Mouse (Mus musculus): ENCODE measurements around the gene Rbfox2. TPM values are rescaled to one million over a fixed set of nuclear protein-coding genes. Genes with fewer than 3 reads are reported as not detected.
A peak's percentile ranks its signal among the peaks of the same experiment; 100 is the strongest.

Rbfox2 gene
- polyA plus RNA-seq, 1 experiment from 2014 or later: 54.6 TPM

DNA sequence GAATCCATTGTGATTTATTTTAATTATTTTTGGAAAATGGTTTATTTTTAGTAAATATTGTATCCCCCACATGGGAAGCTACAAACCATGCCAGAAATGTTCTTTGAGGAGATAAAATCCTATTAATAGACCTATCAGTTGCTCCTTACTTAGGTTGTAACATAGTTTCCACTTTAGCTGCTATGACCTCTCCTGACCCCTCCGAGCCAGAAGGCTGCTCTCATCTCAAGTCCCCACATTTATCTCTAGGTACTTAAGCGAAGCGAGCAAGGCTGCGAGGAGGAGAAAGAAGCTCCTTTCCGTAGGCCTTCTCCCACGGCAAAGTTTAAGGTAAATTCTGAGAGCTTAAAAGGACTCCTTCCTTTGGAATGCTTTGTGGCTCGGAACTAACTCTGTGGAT is 94.0 kb downstream of the Rbfox2 start:
- Histone ChIP-seq H3K36me3 (no peaks in the 10 kb centered on the region), H3K9me3 (replicated peaks) (no peaks in the 10 kb centered on the region), H3K27me3 (no peaks in the 10 kb centered on the region), H3K4me1 (replicated peaks) (peaks cover 78% of the 10 kb centered on the region), H3K4me3 (no peak overlapping the region), H3K4me2 (peak overlapping the region; percentile 42), H3K27ac (peak overlapping the region; percentile 89), H3K9ac (0 out of 2 replicates have a peak overlapping the region, but pooled peaks have one; percentile 27)
- ATAC-seq (replicated peaks; ENCODE audit: insufficient number of reproducible peaks, insufficient read depth, low FRiP score, low read depth): no peak
- 30% methylated on average over 7 of the region's 7 CpGs for WGBS

DNA sequence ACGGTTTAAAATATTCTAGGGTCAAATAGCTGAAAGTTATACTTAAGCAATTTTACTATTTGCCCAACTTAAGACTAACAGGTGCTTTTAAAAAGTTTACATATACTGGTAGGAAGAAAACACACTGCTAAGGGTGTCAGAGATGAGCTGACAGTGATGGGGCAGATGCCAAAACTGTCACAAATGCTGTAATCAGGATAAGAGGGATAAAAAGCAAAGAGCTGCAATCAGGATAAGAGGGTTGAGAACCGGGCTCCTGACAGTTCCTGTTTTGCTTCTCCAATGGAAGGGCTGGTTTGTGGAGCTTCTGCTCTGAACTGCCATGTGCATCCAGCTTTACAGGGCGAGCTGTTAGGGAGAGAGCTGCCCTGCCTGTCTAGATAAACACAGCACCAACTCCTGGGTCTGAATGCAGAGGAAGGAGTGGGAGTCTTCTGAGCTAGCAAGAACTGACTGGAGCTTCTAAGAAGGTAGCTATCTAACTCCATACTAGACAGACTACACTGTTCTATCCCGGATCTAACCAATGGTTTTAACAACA is 94.5 kb downstream of the Rbfox2 start:
- Histone ChIP-seq H3K4me1 (replicated peaks) (peaks cover 76% of the 10 kb centered on the region), H3K36me3 (no peaks in the 10 kb centered on the region), H3K9ac (no peak overlapping the region), H3K4me2 (peak overlapping the region; percentile 42; the same call in 1 of the 2 replicates), H3K27me3 (no peaks in the 10 kb centered on the region), H3K4me3 (no peak overlapping the region), H3K9me3 (replicated peaks) (no peaks in the 10 kb centered on the region), H3K27ac (peak overlapping the region; percentile 89)
- ATAC-seq (replicated peaks; ENCODE audit: insufficient number of reproducible peaks, insufficient read depth, low FRiP score, low read depth): no peak
- WGBS: 25% methylated on average over 4 of the region's 4 CpGs

DNA sequence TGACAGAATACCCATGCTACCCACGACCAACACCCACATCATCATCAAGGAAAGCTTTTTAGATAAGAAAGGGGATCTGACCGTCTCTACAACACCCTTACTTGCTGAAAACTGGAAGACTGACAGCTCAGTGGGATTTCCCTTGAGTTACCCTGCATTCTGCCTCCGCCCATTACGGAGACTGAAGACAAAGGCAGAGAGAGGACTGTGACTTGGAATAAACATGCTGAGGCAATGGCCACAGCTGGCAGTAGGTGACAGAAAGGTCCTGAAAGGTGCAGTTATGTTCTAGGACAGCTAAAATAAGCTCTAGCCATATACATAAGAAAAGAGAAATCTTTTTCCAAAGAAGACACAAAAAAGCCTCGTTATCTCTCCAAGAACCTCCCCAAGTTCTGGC is 99.8 kb downstream of the Rbfox2 start:
- H3K4me1 ChIP-seq (replicated peaks): peaks cover 65% of the 10 kb centered on the region
- H3K27ac ChIP-seq: no peak overlapping the region
- H3K4me3 ChIP-seq: no peak overlapping the region
- no peaks in the 10 kb centered on the region for H3K27me3 ChIP-seq
- H3K9ac ChIP-seq: no peak overlapping the region
- no peak for ATAC-seq (replicated peaks; ENCODE audit: insufficient number of reproducible peaks, insufficient read depth, low FRiP score, low read depth)
- H3K4me2 ChIP-seq: no peak overlapping the region
- H3K36me3 ChIP-seq: no peaks in the 10 kb centered on the region
- no peaks in the 10 kb centered on the region for H3K9me3 ChIP-seq (replicated peaks)
- 47% methylated on average over 5 of the region's 5 CpGs for WGBS

DNA sequence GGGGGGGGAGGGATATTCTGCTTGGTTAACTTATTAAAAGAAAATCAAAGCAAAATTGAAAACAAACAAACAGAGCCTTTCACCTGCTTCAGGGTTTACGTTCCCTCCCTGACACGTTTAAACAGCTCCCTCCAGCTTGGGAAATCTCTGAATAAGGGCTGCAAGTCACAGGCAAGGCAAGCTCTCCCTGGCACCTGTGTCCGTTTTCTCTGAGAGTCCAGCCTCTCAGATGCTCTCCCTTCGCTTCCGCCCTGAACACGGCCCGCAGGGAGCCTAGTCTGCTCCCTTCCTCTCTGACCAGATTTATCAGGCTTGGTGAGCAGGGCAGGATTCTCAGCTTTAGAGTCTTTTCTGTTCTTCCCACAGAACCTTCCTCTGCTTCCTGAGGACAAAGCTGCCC is 101.9 kb downstream of the Rbfox2 start:
- H3K36me3 ChIP-seq: no peaks in the 10 kb centered on the region
- peaks cover 62% of the 10 kb centered on the region for H3K4me1 ChIP-seq (replicated peaks)
- H3K9me3 ChIP-seq (replicated peaks): no peaks in the 10 kb centered on the region
- H3K27me3 ChIP-seq: no peaks in the 10 kb centered on the region
- no peak overlapping the region for H3K4me3 ChIP-seq
- H3K4me2 ChIP-seq: no peak overlapping the region
- peak overlapping the region; percentile 23; the same call in 1 of the 2 replicates for H3K9ac ChIP-seq
- H3K27ac ChIP-seq: peak overlapping the region; percentile 84
- ATAC-seq (replicated peaks; ENCODE audit: insufficient number of reproducible peaks, insufficient read depth, low FRiP score, low read depth): no peak
- 42% methylated on average over 7 of the region's 7 CpGs for WGBS

DNA sequence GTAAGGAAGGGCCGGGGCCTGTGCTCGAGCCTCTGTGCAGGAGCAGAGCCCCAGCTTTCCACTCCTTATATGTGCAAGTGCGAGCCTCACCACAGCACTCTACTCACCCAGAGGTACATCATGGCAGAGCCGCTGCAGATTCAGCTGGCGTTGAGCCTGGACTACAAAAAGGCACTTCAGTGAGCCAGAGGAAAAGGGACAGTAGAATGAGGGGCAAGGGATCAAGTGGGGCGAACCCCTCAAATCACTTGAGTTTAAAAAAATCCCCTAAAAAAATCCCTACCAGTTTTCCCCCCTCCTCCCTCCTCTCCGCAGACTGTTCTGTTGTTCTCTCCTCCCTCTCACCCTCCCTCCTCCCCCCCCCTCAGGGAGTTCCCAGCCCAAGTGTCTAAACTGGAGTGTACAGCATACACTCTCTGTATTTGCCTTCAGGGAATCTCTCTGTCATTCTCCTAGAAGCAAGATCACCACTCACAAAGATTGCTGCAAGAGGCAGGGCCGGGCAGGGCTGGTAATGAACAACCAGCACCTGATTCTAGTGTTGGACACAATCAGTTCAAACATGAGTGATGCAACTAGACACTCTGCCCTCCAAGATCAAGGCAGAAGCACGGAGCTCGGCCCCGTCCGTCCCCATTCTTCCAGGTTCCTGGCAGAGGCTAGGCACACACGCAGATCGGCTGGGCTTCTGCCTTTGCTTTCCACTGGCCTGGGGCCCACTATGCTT is 103.4 kb downstream of the Rbfox2 start:
- H3K36me3 ChIP-seq: 0 out of 2 replicates have a peak, but pooled peaks cover 3% of the 10 kb centered on the region
- peak; percentile 80 for ATAC-seq (replicated peaks; ENCODE audit: insufficient number of reproducible peaks, insufficient read depth, low FRiP score, low read depth)
- peak overlapping the region; percentile 23 for H3K4me3 ChIP-seq
- peak overlapping the region; percentile 44 for H3K4me2 ChIP-seq
- 27% methylated on average over 14 of the region's 14 CpGs for WGBS
- H3K27me3 ChIP-seq: no peaks in the 10 kb centered on the region
- H3K4me1 ChIP-seq (replicated peaks): peaks cover 54% of the 10 kb centered on the region
- H3K27ac ChIP-seq: peak overlapping the region; percentile 84
- H3K9me3 ChIP-seq (replicated peaks): no peaks in the 10 kb centered on the region
- peak overlapping the region; percentile 46 for H3K9ac ChIP-seq

DNA sequence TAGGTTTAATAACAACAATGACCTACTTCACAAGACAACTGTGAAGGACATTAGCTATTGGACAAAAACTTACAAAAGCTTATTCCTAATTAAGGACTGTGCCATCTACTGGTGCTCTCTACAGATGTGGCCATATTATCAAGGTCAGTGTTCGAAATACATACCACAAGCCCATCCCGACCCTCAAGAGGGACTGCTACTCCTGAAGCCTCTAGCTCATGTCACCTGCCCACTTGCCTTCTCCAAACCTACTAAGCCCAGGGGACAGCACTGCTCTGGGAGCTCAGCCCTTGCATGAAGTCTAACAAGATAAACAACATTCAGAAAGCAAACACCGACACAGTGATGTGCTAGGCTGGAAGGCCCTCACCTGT is 103.9 kb downstream of the Rbfox2 start:
- Histone ChIP-seq H3K9me3 (replicated peaks) (no peaks in the 10 kb centered on the region), H3K36me3 (0 out of 2 replicates have a peak, but pooled peaks cover 3% of the 10 kb centered on the region), H3K4me3 (peak overlapping the region; percentile 23), H3K9ac (peak overlapping the region; percentile 5; the same call in 1 of the 2 replicates), H3K27me3 (no peaks in the 10 kb centered on the region), H3K27ac (peak overlapping the region; percentile 84), H3K4me2 (peak overlapping the region; percentile 44), H3K4me1 (replicated peaks) (peaks cover 54% of the 10 kb centered on the region)
- no peak for ATAC-seq (replicated peaks; ENCODE audit: insufficient number of reproducible peaks, insufficient read depth, low FRiP score, low read depth)
- WGBS: 47% methylated on average over 3 of the region's 3 CpGs

DNA sequence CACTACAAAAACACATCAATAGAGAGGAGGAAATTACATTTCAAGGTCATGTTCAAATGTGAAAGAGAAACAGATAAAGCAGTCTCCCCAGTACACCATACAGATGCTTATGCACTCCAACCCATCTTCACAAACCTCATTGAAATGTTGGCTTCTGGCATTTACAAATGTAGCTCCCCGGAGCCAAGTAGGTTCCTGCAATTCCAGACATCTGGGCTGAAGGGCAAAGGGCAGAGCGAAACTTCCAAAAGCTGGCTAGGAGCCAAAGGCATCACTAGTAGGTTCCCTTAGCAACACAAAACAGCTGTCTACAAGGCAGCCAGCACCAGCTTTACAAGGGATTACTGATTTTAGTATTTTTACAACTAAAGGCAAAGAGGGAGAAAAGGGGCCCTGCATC is 104.6 kb downstream of the Rbfox2 start:
- Histone ChIP-seq H3K4me1 (replicated peaks) (peaks cover 54% of the 10 kb centered on the region), H3K36me3 (0 out of 2 replicates have a peak, but pooled peaks cover 3% of the 10 kb centered on the region), H3K4me3 (peak overlapping the region; percentile 21), H3K9me3 (replicated peaks) (no peaks in the 10 kb centered on the region), H3K27ac (peak overlapping the region; percentile 71), H3K4me2 (peak overlapping the region; percentile 44), H3K27me3 (no peaks in the 10 kb centered on the region), H3K9ac (no peak overlapping the region)
- 11% methylated on average over 2 of the region's 2 CpGs for WGBS
- ATAC-seq (replicated peaks; ENCODE audit: insufficient number of reproducible peaks, insufficient read depth, low FRiP score, low read depth): no peak

DNA sequence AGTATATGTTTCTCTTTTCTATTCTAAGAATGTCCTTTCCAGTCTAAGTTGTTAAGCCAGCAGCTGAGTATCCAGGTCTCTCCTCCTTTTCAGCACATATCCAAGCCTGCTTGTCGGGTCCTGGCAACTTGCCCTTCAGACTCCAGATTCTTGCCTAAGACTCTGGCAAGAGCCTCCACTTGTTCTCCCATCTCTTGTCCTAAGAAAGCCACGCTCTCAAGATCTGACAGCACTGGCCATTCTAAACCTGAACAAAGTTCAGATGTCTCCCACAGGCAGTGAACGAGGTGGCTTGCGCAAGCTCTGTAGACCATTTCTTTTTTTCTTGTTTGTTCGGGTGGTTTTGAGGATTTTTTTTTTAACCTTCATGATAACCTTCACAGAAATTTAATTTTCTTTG is 110.0 kb downstream of the Rbfox2 start:
- Histone ChIP-seq H3K4me3 (no peak overlapping the region), H3K36me3 (0 out of 2 replicates have a peak, but pooled peaks cover 3% of the 10 kb centered on the region), H3K4me2 (no peak overlapping the region), H3K27me3 (no peaks in the 10 kb centered on the region), H3K9ac (no peak overlapping the region), H3K4me1 (replicated peaks) (peaks cover 42% of the 10 kb centered on the region), H3K9me3 (replicated peaks) (no peaks in the 10 kb centered on the region), H3K27ac (peak overlapping the region; percentile 6; the same call in 1 of the 2 replicates)
- ATAC-seq (replicated peaks; ENCODE audit: insufficient number of reproducible peaks, insufficient read depth, low FRiP score, low read depth): no peak
- 51% methylated on average over 5 of the region's 5 CpGs for WGBS

DNA sequence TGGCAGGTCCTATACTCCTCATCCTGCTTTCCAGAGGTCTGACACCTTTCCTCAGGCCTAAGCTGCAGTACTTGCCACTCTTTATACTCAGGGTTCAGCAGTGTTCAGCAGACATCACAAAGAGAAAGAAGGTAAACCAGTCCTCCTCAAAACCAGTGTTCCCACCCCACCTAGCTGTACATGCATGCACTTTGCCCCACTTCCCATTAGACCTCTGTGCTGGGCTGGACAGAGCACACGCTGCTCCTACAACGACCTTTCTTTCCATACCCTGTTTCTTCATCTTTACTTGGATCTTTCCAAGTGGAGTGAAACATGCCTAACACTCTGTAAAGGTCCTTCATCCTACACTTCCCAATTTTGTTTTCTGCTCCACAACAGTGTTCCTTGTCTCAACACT is 110.8 kb downstream of the Rbfox2 start:
- H3K9me3 ChIP-seq (replicated peaks): no peaks in the 10 kb centered on the region
- H3K9ac ChIP-seq: no peak overlapping the region
- peaks cover 35% of the 10 kb centered on the region for H3K4me1 ChIP-seq (replicated peaks)
- H3K27me3 ChIP-seq: no peaks in the 10 kb centered on the region
- 0 out of 2 replicates have a peak, but pooled peaks cover 3% of the 10 kb centered on the region for H3K36me3 ChIP-seq
- H3K4me2 ChIP-seq: no peak overlapping the region
- 0 out of 2 replicates have a peak overlapping the region, but pooled peaks have one; percentile 6 for H3K27ac ChIP-seq
- WGBS: 77% methylated on average over 2 of the region's 2 CpGs
- H3K4me3 ChIP-seq: no peak overlapping the region
- no peak for ATAC-seq (replicated peaks; ENCODE audit: insufficient number of reproducible peaks, insufficient read depth, low FRiP score, low read depth)

DNA sequence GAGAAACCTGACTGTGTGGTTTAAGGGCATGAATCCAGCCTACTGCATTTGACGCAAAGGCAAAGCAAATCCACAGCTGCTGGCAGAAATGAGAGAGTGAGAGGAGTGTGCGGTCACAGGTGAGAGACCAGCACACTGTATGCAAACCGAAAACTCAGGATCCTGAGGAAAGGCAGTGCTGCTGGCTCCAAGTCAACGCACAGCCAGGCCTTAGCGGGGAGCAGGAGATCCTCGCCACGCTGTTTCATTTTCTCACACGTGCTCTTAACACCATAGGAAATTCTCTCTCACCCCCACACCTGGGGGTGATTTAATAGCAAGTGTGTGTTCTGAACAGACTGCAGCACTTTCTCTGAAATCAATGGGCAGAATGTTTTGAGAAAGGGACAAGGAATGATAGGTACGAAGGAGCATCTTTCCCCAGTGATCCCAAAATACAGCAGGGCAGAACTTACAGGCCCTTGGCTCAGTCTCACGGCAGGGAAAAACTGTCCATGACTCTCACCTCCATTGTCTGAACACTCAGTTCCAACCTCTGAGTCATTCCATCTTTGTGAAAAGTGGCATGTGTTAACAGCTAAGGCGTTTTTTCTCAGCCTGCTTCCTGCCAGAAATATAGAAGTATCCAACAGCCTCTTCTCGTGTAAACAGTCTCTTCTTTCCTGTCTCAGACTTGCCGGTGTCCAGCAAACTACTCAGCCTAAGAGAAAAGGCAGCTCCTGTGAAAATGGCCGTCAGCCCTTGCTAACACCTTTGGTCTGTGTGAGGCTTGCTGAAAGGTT is 114.5 kb downstream of the Rbfox2 start:
- H3K9me3 ChIP-seq (replicated peaks): no peaks in the 10 kb centered on the region
- H3K9ac ChIP-seq: no peak overlapping the region
- H3K4me2 ChIP-seq: peak overlapping the region; percentile 1; the same call in 1 of the 2 replicates
- H3K36me3 ChIP-seq: no peaks in the 10 kb centered on the region
- ATAC-seq (replicated peaks; ENCODE audit: insufficient number of reproducible peaks, insufficient read depth, low FRiP score, low read depth): no peak
- WGBS: 33% methylated on average over 14 of the region's 14 CpGs
- peaks cover 42% of the 10 kb centered on the region for H3K4me1 ChIP-seq (replicated peaks)
- H3K27me3 ChIP-seq: no peaks in the 10 kb centered on the region
- no peak overlapping the region for H3K4me3 ChIP-seq
- peak overlapping the region; percentile 60 for H3K27ac ChIP-seq

DNA sequence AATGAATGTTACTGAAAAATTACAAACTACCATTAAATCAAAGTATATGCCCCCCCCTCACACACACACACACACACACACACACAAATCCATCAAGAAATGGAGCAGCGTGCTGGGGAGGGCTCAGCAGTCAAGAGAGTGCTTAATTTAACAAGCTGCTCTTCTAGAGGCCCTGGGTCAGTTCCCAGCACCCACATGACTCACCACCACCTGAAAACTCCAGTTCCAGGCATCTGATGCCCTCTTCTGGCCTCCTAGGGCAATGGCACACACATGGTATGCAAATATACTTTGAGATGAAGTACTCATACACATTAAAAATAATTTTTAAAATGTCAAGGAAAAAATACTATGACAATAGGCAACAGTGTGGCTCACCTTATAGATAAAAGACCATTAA is 120.7 kb downstream of the Rbfox2 start:
- no peak for ATAC-seq (replicated peaks; ENCODE audit: insufficient number of reproducible peaks, insufficient read depth, low FRiP score, low read depth)
- H3K36me3 ChIP-seq: no peaks in the 10 kb centered on the region
- H3K27me3 ChIP-seq: no peaks in the 10 kb centered on the region
- H3K9ac ChIP-seq: no peak overlapping the region
- 90% methylated on average over 1 of the region's 1 CpGs for WGBS
- no peak overlapping the region for H3K27ac ChIP-seq
- H3K4me2 ChIP-seq: no peak overlapping the region
- H3K4me1 ChIP-seq (replicated peaks): peaks cover 28% of the 10 kb centered on the region
- no peak overlapping the region for H3K4me3 ChIP-seq
- no peaks in the 10 kb centered on the region for H3K9me3 ChIP-seq (replicated peaks)

Measured in heart, embryonic 15.5 days (tissue).